Mouse (Mus musculus) cerebellum, adult 11-12 months (tissue): Measurements from ENCODE around the gene Tmprss12.
"Not testable (repeated sequence)": the region's sequence is repeated elsewhere in the genome, so short reads cannot be mapped to it uniquely, and the experiment has no call there.

Experiments used
- DNase-seq: peaks from one replicate; pipeline ENCODE4 v3.0.0; 2022

Tmprss12 gene

GRCm38 (mm10) chr15:100328089-100328488 lies 47.5 kb downstream of the Tmprss12 start:
- not testable (repeated sequence) for DNase-seq

- not testable (repeated sequence) for DNase-seq
These were observed 48.7 kb downstream of the Tmprss12 start for GRCm38 (mm10) chr15:100329336-100329735.

- DNase-seq = no peak
These were observed 50.1 kb downstream of the Tmprss12 start for GRCm38 (mm10) chr15:100330739-100331138.

- DNase-seq = not testable (repeated sequence)
These were observed 51.7 kb downstream of the Tmprss12 start for GRCm38 (mm10) chr15:100332077-100332961.

GRCm38 (mm10) chr15:100334629-100335028 lies 54.0 kb downstream of the Tmprss12 start, which contains the start of gene Mettl7a3:
Gene Mettl7a3 (plus strand): TSS chr15:100334929.
- DNase-seq = no peak

- not testable (repeated sequence) for DNase-seq
These were observed 56.7 kb downstream of the Tmprss12 start for GRCm38 (mm10) chr15:100337328-100337727.

GRCm38 (mm10) chr15:100337847-100338246 lies 57.2 kb downstream of the Tmprss12 start:
- DNase-seq = peak; percentile 52

- not testable (repeated sequence) for DNase-seq
These were observed 60.8 kb downstream of the Tmprss12 start for GRCm38 (mm10) chr15:100341314-100341980.
